Mouse (Mus musculus) layer of hippocampus, adult 18-20 months (tissue): Measurements from ENCODE around the gene Plscr2. TPM values are rescaled to one million over a fixed set of nuclear protein-coding genes. Genes with fewer than 3 reads are reported as not detected.

Experiments used
- DNase-seq, 2 experiments: peaks; one replicate each; pipeline ENCODE4 v3.0.0; 2022; ENCODE audit warnings: low spot score in 2 of 2
- microRNA-seq, 2 experiments: library from miRNA; unstranded; fragments of <30 nt; microRNA quantifications; one replicate each; pipeline ENCODE4 v1.2.0; 2021
- total RNA-seq, 2 experiments: library from RNA; stranded (reverse); gene quantifications; 2 replicates each; pipeline ENCODE4 v1.2.3; 2021

Plscr2 gene
- total RNA-seq, 2 experiments from 2014 or later: 2.2 to 2.6 TPM

GRCm38 (mm10) chr9:92337661-92338060 lies 62.3 kb downstream of the Plscr2 start:
- DNase-seq: no peak

- DNase-seq: no peak
Observed at GRCm38 (mm10) chr9:92338954-92339353, 63.6 kb downstream of the Plscr2 start.

Small RNA genes lying within 50 kb of the gene (microRNA-seq; reads per million reads assigned to microRNA genes)
- 0 reads per million in 2 experiments for gene Mir6386

Other genes with a start within 250 kb of the Plscr2 start
- gene Plscr5, start 82.7 kb upstream of the Plscr2 start, total RNA-seq: not detected
- gene Plscr1, start 25.9 kb upstream of the Plscr2 start, total RNA-seq: 1 to 10 TPM; 1.2 to 2.3 TPM
- not detected for gene 1700057G04Rik, start 33.8 kb downstream of the Plscr2 start, total RNA-seq
- gene Plscr4, start 181.8 kb downstream of the Plscr2 start, total RNA-seq: 1 to 10 TPM; 3.4 to 3.7 TPM